Mouse (Mus musculus) gastrocnemius, postnatal 36 days (tissue): ENCODE results near the gene Parva. TPM values are rescaled to one million over a fixed set of nuclear protein-coding genes. Genes with fewer than 3 reads are reported as not detected.

ENCODE experiments used
- DNase-seq, 2 experiments: peaks; one replicate each; pipeline ENCODE4 v3.0.0; 2022
- intact Hi-C: fragments of 180-260 bp; cut with DNase I; formaldehyde crosslinking; loops from one replicate; pipeline ENCODE4 v1.15.1; 2025
- total RNA-seq, 2 experiments: library from RNA; stranded (reverse); gene quantifications; 2 replicates each; pipeline ENCODE4 v1.2.3; 2021

Gene Parva
- total RNA-seq, 2 experiments from 2014 or later = 14.5 to 17.3 TPM

- intact Hi-C loops = no loop called here
- peak; percentile 45 to 50 for DNase-seq
Observed at GRCm38 (mm10) chr7:112467687-112468111, 40.4 kb downstream of the Parva start.

- intact Hi-C loops = loop anchor here (2.0 to 5.0 kb wide), 2 partner anchors 207 to 397 kb away; partner anchors contain the start of gene Tead1
- DNase-seq = peak; percentile 67 to 72
Observed at GRCm38 (mm10) chr7:112469817-112470216, 42.5 kb downstream of the Parva start.

GRCm38 (mm10) chr7:112471316-112471715 is 44.0 kb downstream of the Parva start:
- no peak for DNase-seq

GRCm38 (mm10) chr7:112472024-112472707 is 44.9 kb downstream of the Parva start:
- intact Hi-C loops = loop anchor here (5.0 kb wide), 1 partner anchor 205 kb away; the partner anchor contains the start of gene Tead1
- no peak for DNase-seq

More at GRCm38 (mm10) chr7:112471316-112471715, 44.0 kb downstream of the Parva start:
- intact Hi-C loops = loop anchor here (2.0 to 5.0 kb wide), 2 partner anchors 206 to 395 kb away; partner anchors contain the start of gene Tead1

GRCm38 (mm10) chr7:112472708-112473281 is 45.5 kb downstream of the Parva start:
- intact Hi-C loops = loop anchor here (5.0 kb wide), 1 partner anchor 205 kb away; the partner anchor contains the start of gene Tead1
- no peak for DNase-seq

- no peak for DNase-seq
- intact Hi-C loops = loop anchor here (5.0 kb wide), 1 partner anchor 203 kb away; the partner anchor contains the start of gene Tead1
Observed at GRCm38 (mm10) chr7:112473649-112474435, 46.5 kb downstream of the Parva start.

GRCm38 (mm10) chr7:112479116-112479515 is 51.8 kb downstream of the Parva start:
- intact Hi-C loops = no loop called here
- peak; percentile 60 to 67 for DNase-seq

GRCm38 (mm10) chr7:112481031-112481430 is 53.7 kb downstream of the Parva start:
- DNase-seq = no peak
- intact Hi-C loops = no loop called here

- DNase-seq = no peak
- intact Hi-C loops = no loop called here
Observed at GRCm38 (mm10) chr7:112482572-112482971, 55.3 kb downstream of the Parva start.

- intact Hi-C loops = no loop called here
- no peak for DNase-seq
Observed at GRCm38 (mm10) chr7:112483382-112483781, 56.1 kb downstream of the Parva start.

GRCm38 (mm10) chr7:112490825-112491224 is 63.5 kb downstream of the Parva start:
- intact Hi-C loops = no loop called here
- no peak for DNase-seq

- intact Hi-C loops = no loop called here
- DNase-seq = no peak
Observed at GRCm38 (mm10) chr7:112491737-112492136, 64.4 kb downstream of the Parva start.

- intact Hi-C loops = no loop called here
- DNase-seq = no peak
Observed at GRCm38 (mm10) chr7:112495950-112496349, 68.6 kb downstream of the Parva start.

- DNase-seq = no peak
- intact Hi-C loops = no loop called here
Observed at GRCm38 (mm10) chr7:112496921-112497320, 69.6 kb downstream of the Parva start.

- intact Hi-C loops = no loop called here
- no peak for DNase-seq
Observed at GRCm38 (mm10) chr7:112498591-112499301, 71.4 kb downstream of the Parva start.

GRCm38 (mm10) chr7:112499453-112500133 is 72.3 kb downstream of the Parva start:
- intact Hi-C loops = no loop called here

GRCm38 (mm10) chr7:112500134-112500490 is 72.8 kb downstream of the Parva start:
- DNase-seq = no peak
- intact Hi-C loops = no loop called here

More at GRCm38 (mm10) chr7:112499453-112500133, 72.3 kb downstream of the Parva start:
- DNase-seq = no peak

GRCm38 (mm10) chr7:112502050-112502809 is 74.9 kb downstream of the Parva start:
- intact Hi-C loops = no loop called here
- peak in 1 of 2 experiments; percentile 19 for DNase-seq

- DNase-seq = no peak
- intact Hi-C loops = no loop called here
Observed at GRCm38 (mm10) chr7:112502845-112503244, 75.5 kb downstream of the Parva start.
